Mouse (Mus musculus): ENCODE results near the gene Krt9.

DNA sequence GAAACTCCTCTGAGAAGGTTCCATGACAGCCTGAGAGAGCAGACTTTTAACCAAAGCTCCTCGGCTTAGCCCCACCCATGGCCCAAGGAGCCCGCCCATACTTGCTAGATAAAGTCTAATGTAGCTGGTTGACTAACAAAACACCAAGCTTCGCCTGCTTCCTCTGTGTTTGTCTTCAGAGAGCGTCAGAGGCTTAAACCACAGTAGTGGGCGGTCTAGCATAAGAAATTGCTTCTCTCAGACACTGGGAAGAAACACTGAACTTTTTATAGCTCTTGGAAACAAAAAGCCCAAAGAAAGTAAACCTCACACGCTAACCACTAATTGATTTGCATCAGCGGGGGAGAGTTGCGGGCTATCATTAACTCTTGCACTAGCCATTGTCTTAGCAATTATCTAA lies 28.7 kb upstream of the Krt9 start:
- TF ChIP-seq MAZ (IDR thresholded peaks at IDR 0.05; ENCODE audit: low read depth, low read length): no peak
- no peak for TF ChIP-seq CHD2 (IDR thresholded peaks at IDR 0.05; ENCODE audit: low read length)
- TF ChIP-seq CTCF (IDR thresholded peaks at IDR 0.05 in 2 of 3, conservative IDR thresholded peaks at IDR 0.05 in 1 of 3; ENCODE audit: control insufficient read depth in 1 of 3, insufficient read depth in 1 of 3, low read depth in 2 of 3, low read length in 3 of 3, poor library complexity in 1 of 3, severe bottlenecking in 1 of 3): no peak
- no peak for TF ChIP-seq POLR2A (IDR thresholded peaks at IDR 0.05; ENCODE audit: control insufficient read depth in 1 of 2, insufficient read depth in 1 of 2, low read depth in 1 of 2, low read length in 2 of 2, poor library complexity in 1 of 2)
- TF ChIP-seq POLR2AphosphoS2 (IDR thresholded peaks at IDR 0.05; ENCODE audit: low read length): no peak
- no peak for TF ChIP-seq USF1 (IDR thresholded peaks at IDR 0.05; ENCODE audit: low read depth, low read length)
- TF ChIP-seq TAL1 (IDR thresholded peaks at IDR 0.05; ENCODE audit: low read length): no peak
- no peak for TF ChIP-seq GABPA (IDR thresholded peaks at IDR 0.05; ENCODE audit: low read depth, low read length)
- no peak for TF ChIP-seq EP300 (IDR thresholded peaks at IDR 0.05; ENCODE audit: low read depth in 1 of 2, low read length in 2 of 2)
- no peak for TF ChIP-seq NRF1 (IDR thresholded peaks at IDR 0.05; ENCODE audit: insufficient read depth, low read depth, low read length, poor library complexity, severe bottlenecking)
- TF ChIP-seq ZC3H11A (IDR thresholded peaks at IDR 0.05; ENCODE audit: low read depth, low read length): no peak
- no peak for TF ChIP-seq RCOR1 (IDR thresholded peaks at IDR 0.05; ENCODE audit: low read depth, low read length)

Measured in MEL (cell line).